Mouse (Mus musculus) heart, postnatal 10 days (tissue): ENCODE measurements around the gene Slu7. TPM values are rescaled to one million over a fixed set of nuclear protein-coding genes. Genes with fewer than 3 reads are reported as not detected.
A peak's percentile ranks its signal among the peaks of the same experiment; 100 is the strongest.

Experiments used
- DNase-seq, 2 experiments: peaks; one replicate each; pipeline ENCODE4 v3.0.0; 2021
- intact Hi-C: fragments of 180-260 bp; cut with DNase I; formaldehyde crosslinking; loops from one replicate; pipeline ENCODE4 v1.15.1; 2025
- total RNA-seq, 2 experiments: library from RNA; stranded (reverse); gene quantifications; 2 replicates each; pipeline ENCODE4 v1.2.3; 2021

Slu7 gene
- total RNA-seq, 2 experiments from 2014 or later: 29.5 to 31.4 TPM

DNA sequence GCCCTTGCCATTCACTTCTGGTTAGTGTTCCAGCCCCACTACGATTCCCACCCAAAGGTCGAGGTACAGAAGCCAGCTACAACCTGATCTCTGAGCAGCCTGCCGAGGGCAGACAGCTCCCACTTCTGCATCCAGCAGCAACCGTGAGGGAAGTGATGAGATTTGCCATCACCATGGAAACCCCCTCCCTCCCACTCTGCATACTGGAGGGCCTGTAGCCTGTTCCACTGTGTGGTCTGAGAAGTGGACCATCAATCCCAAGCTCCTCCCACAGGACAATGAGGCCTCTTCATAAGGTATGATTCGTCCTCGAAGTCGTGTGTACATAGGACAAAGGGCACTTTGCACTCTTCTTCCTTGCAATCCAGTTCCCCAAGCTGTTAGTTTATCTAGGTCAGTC lies 16.3 kb upstream of the Slu7 start:
- intact Hi-C loops: no loop called here
- no peak for DNase-seq

DNA sequence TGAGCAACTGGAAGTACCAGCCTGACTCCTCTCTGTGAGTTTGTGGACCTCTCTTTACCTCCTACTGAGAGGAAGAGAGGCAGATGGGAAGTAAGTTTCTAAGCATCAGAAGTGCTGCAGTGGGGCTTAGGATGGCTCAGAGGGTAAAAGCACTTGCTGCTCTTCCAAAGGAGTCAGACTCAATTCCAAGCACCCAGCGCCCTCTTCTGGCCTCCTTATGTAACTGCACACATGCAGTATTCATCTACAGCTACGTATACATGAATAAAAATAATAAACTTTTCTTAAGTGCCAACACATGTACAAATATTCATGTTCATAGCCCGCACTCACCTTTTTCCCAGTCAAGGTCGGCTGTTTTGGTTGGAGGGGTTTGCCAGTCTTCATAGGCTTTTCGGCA lies 9.2 kb upstream of the Slu7 start:
- no peak for DNase-seq
- intact Hi-C loops: no loop called here

DNA sequence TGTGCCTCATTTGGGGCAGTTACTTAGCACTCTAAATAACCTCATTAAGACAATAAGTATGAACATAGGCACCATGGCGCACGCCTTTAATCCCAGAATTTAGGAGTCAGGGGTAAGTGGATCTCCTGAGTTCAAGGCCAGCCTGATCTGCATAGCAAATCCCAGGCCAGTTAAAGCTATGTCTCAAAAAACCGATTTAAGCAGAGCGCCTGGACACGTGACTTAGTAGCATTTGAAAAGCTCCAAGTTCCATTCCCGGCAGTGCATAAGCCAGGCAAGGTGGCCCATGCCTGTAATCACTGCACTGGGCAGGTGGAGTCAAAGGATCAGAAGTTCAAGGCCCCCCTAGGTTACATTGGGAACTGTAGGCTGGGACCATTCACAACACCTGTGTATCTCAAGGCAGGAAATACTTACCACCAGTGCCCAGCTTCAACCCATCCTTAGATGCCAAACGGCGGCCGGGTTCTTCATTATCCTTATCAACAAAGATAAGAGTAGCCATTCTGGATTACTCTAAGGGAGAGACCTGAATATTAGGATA lies 8.3 kb upstream of the Slu7 start:
- intact Hi-C loops: no loop called here
- no peak for DNase-seq

GRCm38 (mm10) chr11:43425824-43426413 lies 7.6 kb upstream of the Slu7 start, which contains the start of gene Pttg1:
TSS of gene Pttg1 (minus strand) at chr11:43426251.
- intact Hi-C loops: no loop called here

GRCm38 (mm10) chr11:43426414-43426884 lies 7.1 kb upstream of the Slu7 start:
- intact Hi-C loops: no loop called here
- DNase-seq: peak in 1 of 2 experiments; percentile 65

More at GRCm38 (mm10) chr11:43425824-43426413, 7.6 kb upstream of the Slu7 start, which contains the start of gene Pttg1:
- DNase-seq: peak; percentile 88

DNA sequence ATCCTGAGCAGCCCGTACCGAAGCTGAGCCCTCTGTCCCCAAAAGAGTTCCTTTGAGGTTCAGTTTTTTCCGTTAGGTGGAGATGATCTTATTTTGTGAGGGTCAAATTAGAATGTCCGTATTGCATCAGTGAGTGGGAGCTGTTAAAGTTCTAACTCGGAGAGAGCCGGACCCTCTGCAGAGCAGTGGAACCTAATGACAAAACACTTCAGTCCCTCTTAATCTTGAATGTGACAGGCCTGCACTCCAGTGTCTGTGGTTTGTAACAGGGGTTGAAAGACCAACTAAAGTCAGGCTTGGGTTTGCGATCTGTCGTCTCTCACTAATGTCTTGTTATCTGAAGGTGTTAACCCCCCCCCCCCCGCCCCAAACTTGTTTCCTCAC lies 472 bp downstream of the Slu7 start:
- intact Hi-C loops: no loop called here

DNA sequence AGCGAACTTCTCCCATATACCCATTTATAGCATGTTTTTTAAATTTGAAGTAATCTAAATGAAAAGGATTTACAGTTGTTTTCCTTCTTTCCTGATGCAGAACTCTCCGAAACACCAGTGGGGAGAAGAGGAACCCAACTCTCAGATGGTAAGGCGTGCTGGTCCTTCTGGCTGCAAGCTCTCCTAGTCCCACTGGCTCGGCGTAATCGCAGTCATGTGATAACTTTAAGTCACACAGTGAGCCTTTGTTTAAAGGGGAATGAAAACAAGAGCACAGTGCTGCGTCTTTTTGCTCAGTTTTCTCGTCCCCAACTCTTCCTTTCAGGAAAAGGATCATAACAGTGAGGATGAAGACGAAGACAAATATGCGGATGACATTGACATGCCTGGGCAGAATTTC lies 7.6 kb downstream of the Slu7 start:
- intact Hi-C loops: no loop called here
- DNase-seq: no peak

More for the DNA sequence above, 472 bp downstream of the Slu7 start:
- no peak for DNase-seq

- intact Hi-C loops: no loop called here
- no peak for DNase-seq
Observed at GRCm38 (mm10) chr11:43443183-43443582, 9.6 kb downstream of the Slu7 start.

DNA sequence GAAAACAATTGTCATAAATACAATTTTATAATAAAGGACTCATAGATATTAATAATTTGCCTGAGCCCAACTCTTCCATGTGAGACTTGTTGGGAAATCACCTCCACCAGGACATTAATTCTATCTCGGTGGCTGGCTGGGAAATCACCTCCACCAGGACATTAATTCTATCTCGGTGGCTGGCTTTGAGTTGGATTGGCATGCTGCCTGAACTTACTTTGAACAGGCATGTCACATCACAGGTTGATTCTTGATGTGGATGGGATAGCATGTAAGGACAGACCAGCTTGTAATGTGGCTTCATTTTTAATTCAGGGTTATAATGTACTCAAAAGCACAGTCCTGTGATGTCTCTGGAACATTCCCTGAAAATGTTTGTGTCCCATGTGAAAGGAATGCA lies 16.4 kb downstream of the Slu7 start:
- no peak for DNase-seq
- intact Hi-C loops: loop anchor here (5.0 kb wide), 1 partner anchor 162 kb away; no protein-coding TSS in a partner anchor

DNA sequence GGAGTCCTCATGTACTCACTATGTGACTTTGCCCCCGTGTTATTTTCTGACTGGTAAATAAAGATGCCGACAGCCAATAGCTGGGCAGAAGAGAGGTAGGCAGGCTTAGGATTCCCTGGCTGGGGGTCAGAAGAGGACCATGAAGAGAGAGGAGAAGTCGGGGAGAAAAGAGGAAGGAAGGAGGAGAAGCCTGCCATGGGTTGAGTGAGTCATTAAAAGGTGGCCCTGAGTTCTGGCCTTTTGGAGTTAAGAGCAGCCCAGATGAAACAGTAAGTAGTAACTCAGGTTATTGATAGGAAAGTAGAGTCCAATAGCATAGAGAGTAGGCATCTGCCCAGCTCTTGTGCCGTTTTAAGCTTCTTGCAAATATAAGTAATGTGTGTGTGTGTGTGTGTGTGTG lies 17.8 kb downstream of the Slu7 start:
- no peak for DNase-seq
- intact Hi-C loops: loop anchor here (5.0 kb wide), 1 partner anchor 161 kb away; no protein-coding TSS in a partner anchor

DNA sequence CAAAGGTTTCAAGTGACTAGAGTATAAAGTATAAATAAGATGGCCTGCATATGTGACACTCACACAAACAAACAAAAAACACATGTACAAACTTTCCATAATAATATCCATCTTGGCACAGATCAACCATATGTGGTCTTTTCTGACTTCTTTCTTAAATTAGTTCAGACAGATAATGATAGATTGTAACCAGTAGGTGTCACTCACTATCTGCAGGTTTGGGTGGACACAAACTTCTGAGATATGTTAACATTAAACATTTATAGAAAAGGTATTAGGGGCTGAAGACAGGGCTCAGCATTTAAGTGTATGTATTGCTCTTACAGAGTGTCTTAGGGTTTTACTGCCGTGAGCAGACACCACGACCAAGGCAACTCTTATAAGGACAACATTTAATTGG lies 18.7 kb downstream of the Slu7 start:
- DNase-seq: no peak
- intact Hi-C loops: loop anchor here (1.0 to 5.0 kb wide), 2 partner anchors 40 to 160 kb away; no protein-coding TSS in a partner anchor

- no peak for DNase-seq
- intact Hi-C loops: no loop called here
Observed at GRCm38 (mm10) chr11:43463204-43463603, 29.7 kb downstream of the Slu7 start.

DNA sequence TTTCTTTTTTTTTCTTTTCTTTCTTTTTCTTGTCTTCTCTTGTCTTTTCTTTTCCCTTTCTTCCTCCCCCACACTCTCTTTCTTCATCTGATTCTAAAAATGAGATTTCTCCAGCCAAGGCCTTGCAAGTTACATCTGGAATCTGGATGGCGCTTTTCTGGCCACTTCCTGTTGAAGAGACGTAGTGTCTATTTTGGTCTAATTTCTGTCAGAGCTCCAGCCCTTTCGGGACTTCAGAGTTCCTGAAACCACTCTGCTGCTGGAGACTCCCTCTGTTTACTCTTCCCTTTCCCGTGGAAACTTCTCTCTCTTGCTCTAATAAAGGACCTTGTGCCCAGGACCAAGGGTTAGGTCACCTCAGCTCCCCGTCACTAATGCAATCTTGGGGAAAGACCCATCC lies 36.6 kb downstream of the Slu7 start:
- intact Hi-C loops: loop anchor here (5.0 kb wide), 1 partner anchor 627 kb away; no protein-coding TSS in a partner anchor
- peak; percentile 65 to 75 for DNase-seq

GRCm38 (mm10) chr11:43470881-43471820 lies 37.6 kb downstream of the Slu7 start:
- intact Hi-C loops: loop anchor here (5.0 kb wide), 1 partner anchor 626 kb away; no protein-coding TSS in a partner anchor
- DNase-seq: peak; percentile 36 to 47

GRCm38 (mm10) chr11:43473115-43473514 lies 39.6 kb downstream of the Slu7 start:
- peak; percentile 27 to 38 for DNase-seq
- intact Hi-C loops: loop anchor here (5.0 kb wide), 1 partner anchor 624 kb away; no protein-coding TSS in a partner anchor

DNA sequence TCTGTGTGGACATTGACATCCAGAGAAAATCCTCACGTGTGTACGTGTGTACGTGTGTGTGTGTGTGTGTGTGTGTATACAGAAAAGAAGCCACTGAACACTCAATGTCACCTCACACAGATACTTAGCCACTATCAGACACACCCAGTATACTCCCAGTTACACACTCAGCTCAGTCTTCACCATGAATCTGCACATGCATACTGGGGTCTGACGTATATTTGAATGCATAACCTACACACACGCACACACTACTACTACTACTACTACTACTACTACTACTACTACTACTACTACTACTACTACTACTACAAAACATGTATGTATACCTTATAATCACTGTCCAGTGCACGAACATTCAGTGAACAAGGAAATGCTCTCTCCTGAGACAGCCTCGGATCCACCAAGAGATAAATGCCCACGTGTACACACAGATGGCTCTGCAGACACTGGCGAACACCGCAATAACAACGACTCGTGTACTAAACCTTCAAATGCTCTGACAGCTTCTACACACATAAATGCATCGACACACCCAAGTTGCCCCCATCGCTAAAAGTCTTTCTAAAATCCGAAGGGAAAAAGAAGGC lies 40.2 kb downstream of the Slu7 start:
- intact Hi-C loops: loop anchor here (5.0 kb wide), 1 partner anchor 624 kb away; no protein-coding TSS in a partner anchor
- DNase-seq: peak in 1 of 2 experiments; percentile 1

- intact Hi-C loops: loop anchor here (5.0 kb wide), 1 partner anchor 623 kb away; no protein-coding TSS in a partner anchor
- DNase-seq: peak; percentile 77 to 82
Observed at GRCm38 (mm10) chr11:43474225-43474774, 40.8 kb downstream of the Slu7 start, which contains the start of gene C1qtnf2. TSS of gene C1qtnf2 (plus strand) at chr11:43474276.

DNA sequence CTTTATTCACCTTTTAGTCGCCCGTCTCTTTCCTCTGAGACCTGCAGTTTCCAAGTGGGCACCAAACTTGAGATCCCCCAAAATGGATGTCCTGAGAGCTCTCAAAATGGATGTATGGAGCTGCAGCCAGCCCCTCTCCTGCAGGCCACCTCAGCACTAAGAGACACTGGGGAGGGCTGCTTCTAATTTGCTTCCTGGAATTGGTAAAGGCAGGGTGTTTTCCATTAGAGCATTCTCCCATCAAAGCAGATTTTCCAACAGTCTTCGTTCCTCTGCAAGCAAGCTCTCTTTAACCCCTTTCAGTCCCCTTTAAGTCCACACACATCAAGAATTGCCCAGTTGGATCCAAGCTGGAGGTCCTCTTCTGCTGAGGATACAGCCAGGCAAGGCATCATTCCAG lies 45.8 kb downstream of the Slu7 start:
- intact Hi-C loops: no loop called here
- no peak for DNase-seq

DNA sequence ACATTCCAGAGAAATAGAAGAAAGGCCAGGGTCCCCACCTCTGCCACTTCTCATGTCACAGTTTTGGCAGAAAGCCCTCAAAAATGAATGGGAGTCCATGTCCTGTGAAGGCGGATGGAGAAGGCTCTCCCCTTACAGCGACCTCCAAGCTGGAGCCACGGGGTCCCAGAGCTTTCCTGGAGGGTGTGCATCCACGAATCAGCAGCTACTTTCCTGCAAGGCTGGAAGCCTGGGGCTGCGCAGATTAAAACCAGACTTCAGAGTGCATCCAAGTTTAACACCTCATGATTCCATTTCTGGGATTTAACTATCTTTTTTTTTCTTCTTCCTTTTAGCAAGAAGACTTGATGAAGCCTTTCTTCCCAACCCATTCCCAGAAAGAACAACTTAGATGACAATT lies 47.0 kb downstream of the Slu7 start:
- intact Hi-C loops: no loop called here

More for the DNA sequence above, 47.0 kb downstream of the Slu7 start:
- DNase-seq: no peak
